Mouse (Mus musculus) C2C12 (cell line): ENCODE measurements around the gene Slc4a1.

ENCODE experiments used
- CEBPB ChIP-seq: IDR thresholded peaks from one replicate; pipeline ENCODE4 v1.6.1; 2011; ENCODE audit warnings: low read depth, mild to moderate bottlenecking, control low read depth, moderate library complexity
- CTCF ChIP-seq: IDR thresholded peaks from one replicate; pipeline ENCODE4 v1.5.1; 2011; ENCODE audit not compliant: control insufficient read depth, insufficient read depth, insufficient read length
- MYOD1 ChIP-seq: IDR thresholded peaks from one replicate; pipeline ENCODE4 v1.6.1; 2011; ENCODE audit warnings: low read depth; ENCODE audit not compliant: control insufficient read depth, insufficient read length
- MYOG ChIP-seq: IDR thresholded peaks from one replicate; pipeline ENCODE4 v1.6.1; 2011; ENCODE audit not compliant: control insufficient read depth, insufficient read length; ENCODE audit errors: extremely low read depth
- USF1 ChIP-seq: IDR thresholded peaks from one replicate; pipeline ENCODE4 v1.6.1; 2011; ENCODE audit warnings: low read depth, mild to moderate bottlenecking, control low read depth, moderate library complexity

DNA sequence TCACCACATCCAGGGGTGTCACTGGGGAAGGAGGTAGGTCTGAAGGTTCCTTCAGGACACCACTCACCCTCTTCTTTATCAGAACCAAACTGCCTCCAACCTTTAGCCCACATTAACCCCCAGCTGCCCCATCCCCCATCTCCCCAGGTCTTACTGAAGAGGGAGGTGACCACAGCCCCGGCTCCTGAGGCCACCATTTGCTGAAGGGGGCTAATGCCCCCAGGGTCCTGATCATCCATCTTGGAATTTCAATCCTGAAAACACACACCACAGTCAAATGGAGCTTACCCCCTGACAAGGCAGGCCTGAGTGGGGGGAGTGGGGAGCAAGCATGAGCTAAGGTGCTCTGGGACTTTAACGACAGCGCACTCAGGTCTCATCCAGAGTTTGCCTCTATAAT, 40.4 kb upstream of the Slc4a1 start:
- TF ChIP-seq CTCF (no peak), USF1 (no peak), CEBPB (no peak), MYOD1 (no peak), MYOG (no peak)
